Mouse (Mus musculus) lung, adult 18-20 months (tissue): ENCODE results near the gene Fry.

Experiments
- DNase-seq, 2 experiments: peaks; one replicate each; pipeline ENCODE4 v3.0.0; 2022; ENCODE audit warnings: mixed read lengths in 2 of 2

Gene Fry

GRCm38 (mm10) chr5:150229776-150230175 lies 111.3 kb downstream of the Fry start:
- no peak for DNase-seq

DNA sequence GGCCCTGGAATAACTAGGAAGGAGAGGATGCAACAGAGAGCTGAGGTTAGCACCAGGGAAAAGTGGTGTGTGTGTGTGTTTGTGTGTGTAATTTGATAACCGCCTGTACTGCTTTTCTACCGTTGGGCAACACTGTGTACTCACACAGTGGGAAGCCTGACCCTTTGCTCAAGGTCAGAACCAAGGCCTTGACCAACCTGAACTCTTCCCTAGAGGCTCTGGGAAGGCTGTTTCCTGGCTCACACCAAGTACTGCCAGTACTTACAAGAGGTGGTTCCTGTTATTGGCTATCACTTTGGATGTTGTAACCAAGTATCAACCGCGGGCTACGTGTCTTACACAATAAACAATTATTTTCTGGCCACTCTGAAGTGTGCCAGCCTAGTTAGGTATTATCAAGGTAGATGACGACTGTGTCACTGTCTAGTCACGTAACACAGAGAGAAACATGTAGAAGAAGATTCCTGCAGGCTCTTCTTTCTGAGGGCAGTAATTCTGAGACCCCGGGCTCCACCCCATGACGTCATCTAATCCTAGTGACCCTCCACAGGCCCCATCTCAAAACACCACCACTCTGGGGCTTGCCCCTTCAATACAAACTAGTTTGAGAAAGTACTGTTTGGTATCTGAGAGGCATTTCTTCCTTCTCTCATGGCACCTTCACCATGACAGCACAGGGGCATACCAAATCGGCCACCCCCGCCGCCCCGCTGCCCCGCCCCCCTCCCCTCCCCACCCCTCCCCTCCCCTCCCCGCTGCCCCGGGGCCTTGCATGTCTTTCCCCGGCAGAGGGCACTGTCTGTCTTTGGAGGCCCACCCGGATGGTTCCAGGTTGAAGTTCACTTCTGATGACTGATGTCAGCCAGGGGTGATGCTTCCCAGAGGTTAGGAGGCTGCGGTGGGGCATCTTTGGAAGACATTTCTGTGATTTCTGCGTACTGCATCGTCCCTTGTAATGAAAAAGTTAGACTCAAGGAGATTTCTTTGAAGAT lies 114.0 kb downstream of the Fry start:
- DNase-seq: peak; percentile 32 to 67

GRCm38 (mm10) chr5:150233154-150233886 lies 114.9 kb downstream of the Fry start:
- peak; percentile 51 to 72 for DNase-seq

GRCm38 (mm10) chr5:150235931-150236330 lies 117.5 kb downstream of the Fry start:
- DNase-seq: no peak

GRCm38 (mm10) chr5:150236597-150236996 lies 118.2 kb downstream of the Fry start:
- DNase-seq: no peak

DNA sequence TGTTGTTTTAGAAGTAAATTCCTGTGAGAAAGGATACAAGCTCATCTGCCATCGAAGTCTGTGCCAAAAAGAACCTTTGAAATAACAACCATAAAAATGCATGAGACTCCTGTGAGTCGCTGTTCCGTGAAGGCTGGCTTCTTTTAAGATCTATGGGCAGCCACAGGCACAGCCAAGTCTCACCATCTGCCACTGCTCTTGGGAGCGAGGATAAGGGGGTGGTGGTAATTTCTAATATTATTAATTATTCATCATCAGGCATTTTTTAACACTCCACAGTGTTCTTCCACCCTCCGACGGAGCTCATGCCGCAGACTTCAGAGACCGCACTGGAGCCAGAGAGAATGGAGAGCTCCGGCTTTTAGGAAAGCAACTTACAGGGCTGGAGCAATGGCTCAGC lies 123.2 kb downstream of the Fry start:
- no peak for DNase-seq

- DNase-seq: no peak
Measured at GRCm38 (mm10) chr5:150246737-150247136, 128.3 kb downstream of the Fry start.

GRCm38 (mm10) chr5:150257764-150258163 lies 139.3 kb downstream of the Fry start:
- no peak for DNase-seq

DNA sequence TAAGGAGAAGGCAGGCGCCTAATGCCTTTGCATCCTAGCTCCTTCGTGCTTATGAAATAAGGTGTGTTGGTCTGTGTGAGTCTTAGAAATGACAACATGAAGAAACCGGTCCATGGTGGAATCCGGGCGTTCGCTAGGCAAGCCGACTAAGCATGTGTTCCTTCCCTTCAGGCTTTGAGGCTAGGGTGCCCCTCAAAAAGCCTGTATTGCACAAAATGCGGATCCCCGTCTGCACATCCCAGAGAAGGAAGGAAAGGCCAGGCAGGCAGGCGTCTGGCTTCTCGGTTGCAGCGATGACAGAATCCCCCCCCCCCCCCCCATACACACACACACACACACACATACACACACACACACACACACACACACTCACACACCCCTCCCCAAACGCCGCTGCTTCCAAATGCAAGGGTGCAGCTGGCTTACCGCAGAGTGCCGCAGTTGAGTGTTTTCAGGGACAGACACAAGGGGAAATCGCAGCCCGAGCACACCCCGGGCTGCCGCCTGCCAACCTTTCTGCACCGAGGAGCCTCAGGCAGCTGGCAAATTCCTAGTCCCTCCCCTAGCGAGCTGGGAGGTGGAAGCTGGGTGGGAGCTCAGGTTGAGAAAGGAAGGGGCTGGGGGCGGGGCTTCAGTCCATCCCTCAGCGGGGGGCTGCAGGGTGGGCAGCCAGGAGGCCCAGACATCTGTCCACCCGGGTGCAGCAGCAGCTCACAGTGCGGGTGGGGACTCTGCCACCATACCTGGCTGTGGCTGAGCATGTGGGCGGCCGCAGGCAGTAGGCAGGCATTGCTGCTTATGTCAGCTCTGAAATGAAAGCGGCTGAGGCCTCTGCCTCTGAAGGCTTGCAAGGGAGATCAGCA lies 141.0 kb downstream of the Fry start:
- peak; percentile 24 to 25 for DNase-seq

DNA sequence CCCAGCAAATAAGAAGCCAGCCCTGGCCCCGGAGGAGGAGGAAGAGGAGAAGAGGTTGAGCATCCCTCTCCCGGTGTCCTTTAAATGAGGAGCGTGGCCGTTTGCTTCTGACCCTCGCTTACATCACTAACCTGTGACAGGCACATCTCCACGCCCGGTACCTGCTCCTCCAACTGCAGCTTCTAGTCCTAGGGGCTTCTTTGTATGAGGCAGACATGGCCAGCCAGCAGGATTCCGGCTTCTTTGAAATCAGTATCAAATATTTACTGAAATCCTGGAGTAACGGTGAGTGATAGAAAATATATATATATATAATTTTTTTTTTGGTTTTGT lies 141.6 kb downstream of the Fry start:
- no peak for DNase-seq

DNA sequence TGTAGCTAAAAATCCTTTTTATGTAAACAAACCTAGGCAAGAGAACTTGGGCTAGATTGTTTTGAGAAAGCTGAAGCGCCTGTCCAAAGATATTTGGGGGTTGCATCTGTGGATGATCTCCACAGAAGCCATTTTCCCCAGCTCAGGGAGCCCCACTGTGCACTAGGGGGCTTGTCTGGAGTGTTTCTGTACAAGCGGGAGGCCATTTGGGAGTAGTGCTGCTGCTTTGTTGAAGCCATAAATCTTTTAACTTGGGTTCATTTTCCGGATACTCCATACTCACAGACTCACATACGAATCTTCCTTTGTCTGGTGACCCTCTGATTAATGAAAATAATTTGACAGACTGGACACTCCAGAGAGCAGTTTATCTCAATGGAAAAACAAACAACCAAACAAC lies 142.9 kb downstream of the Fry start:
- DNase-seq: no peak

- peak in 1 of 2 experiments; percentile 16 for DNase-seq
Measured at GRCm38 (mm10) chr5:150262046-150262716, 143.7 kb downstream of the Fry start.

- DNase-seq: peak; percentile 20 to 27
Measured at GRCm38 (mm10) chr5:150262717-150263103, 144.3 kb downstream of the Fry start.

GRCm38 (mm10) chr5:150263162-150263561 lies 144.7 kb downstream of the Fry start:
- no peak for DNase-seq

DNA sequence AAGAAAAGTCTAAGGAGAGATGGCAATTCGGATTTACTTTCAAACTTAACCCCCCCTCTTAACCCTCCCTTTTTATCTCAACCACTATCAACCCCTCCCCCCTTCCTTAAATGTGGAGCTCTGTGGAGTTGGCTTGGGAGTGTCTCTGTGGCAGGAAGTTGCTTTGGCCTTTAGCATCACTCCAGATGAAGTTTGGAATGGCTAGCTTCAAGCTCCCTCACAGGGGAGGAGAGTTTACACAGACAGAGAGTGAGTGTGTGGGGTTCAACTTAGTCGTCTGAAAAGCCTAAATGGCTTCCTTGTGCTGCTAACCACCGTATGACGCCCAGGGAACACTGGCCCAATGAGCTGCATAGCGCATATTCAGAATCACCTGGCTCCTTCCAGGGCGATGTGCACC lies 145.2 kb downstream of the Fry start:
- DNase-seq: no peak

DNA sequence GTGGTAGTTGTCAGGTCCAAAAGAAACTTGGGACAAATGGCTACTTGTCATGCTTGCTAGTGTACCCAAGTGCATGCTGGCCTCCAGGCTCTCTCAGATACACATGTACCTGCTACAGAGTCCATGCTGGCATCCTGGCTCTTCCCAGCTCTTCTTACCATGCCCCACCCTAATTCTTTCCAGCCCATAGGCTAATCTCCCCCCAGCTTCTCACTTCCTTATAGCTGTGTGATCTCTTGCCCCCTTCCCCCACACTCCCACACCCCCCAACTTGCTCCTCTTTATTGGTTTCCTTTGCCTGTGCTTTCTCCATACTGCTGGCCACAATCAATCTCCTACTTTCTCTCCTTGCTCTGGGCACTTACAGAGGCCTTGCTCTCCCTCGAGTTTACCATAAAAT lies 146.6 kb downstream of the Fry start:
- no peak for DNase-seq

GRCm38 (mm10) chr5:150265953-150266352 lies 147.5 kb downstream of the Fry start:
- no peak for DNase-seq

GRCm38 (mm10) chr5:150268261-150268660 lies 149.8 kb downstream of the Fry start:
- DNase-seq: no peak

DNA sequence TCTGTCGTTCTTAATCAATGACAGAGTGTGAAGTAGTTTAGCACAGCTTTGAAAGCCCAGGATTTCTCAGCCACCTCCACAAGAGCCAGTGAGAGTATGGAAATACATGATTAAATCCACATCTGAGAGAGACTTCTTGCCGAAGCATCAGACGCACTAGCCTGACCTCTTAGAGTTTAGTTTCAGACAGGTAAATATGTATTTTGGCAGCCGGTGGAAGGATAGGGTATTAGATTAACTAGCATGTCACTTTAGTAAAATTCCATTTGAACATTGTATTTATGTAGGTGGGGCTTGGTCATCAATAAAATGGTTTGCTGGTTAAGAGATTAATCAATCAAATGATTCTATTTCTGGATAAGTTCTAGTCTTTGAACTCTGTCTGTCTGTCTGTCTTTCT lies 152.0 kb downstream of the Fry start:
- no peak for DNase-seq

DNA sequence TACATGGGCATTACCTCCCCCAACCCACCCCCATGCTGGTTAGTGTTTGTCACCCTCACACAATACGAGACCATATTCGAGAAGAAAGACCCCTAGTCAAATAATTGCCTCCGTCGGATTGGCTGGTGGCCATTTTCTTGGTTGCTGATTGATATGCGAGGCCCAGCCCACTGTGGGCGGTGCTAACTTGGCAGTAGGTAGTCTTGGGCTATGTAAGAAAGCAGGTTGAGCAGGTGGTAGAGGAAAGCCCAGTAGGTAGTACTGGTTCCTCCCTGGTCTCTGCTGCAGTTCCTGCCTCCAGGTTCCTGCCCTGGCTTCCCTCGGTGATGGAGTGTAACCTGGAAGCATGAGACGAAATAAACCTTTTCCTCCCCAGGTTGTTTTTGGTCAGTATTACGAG lies 153.7 kb downstream of the Fry start:
- DNase-seq: no peak

GRCm38 (mm10) chr5:150275314-150275713 lies 156.9 kb downstream of the Fry start:
- DNase-seq: no peak

- DNase-seq: no peak
Measured at GRCm38 (mm10) chr5:150276611-150277010, 158.2 kb downstream of the Fry start.
